Mouse (Mus musculus) activated CD4-positive, CD25-positive, alpha-beta regulatory T cell, adult 9 weeks (primary cell): ENCODE measurements around the gene Tomm20. TPM values are rescaled to one million over a fixed set of nuclear protein-coding genes. Genes with fewer than 3 reads are reported as not detected.

Source experiments
- polyA plus RNA-seq: library from polyadenylated mRNA; unstranded; fragments of 100-300 nt; shearing (Covaris generic); gene quantifications from one replicate; pipeline ENCODE4 v1.2.1, GENCODE M21; 2017

Tomm20 gene
- 60.7 TPM for polyA plus RNA-seq

GRCm38 (mm10) chr8:126945730-126946163 is at the start of gene Tomm20:
Gene Tomm20 (minus strand): TSS chr8:126945844.

GRCm38 (mm10) chr8:126970579-126971313 is 25.1 kb upstream of the Tomm20 start, which contains the start of gene Rbm34:
Gene Rbm34 (minus strand): TSS chr8:126971071.

Other genes with a start within 250 kb of the Tomm20 start
- 48.0 TPM for gene Rbm34, start 25.2 kb upstream of the Tomm20 start, polyA plus RNA-seq
- 0.44 TPM for gene Pard3, start 118.0 kb upstream of the Tomm20 start, polyA plus RNA-seq